Mouse (Mus musculus): ENCODE results near the gene Lama1.

DNA sequence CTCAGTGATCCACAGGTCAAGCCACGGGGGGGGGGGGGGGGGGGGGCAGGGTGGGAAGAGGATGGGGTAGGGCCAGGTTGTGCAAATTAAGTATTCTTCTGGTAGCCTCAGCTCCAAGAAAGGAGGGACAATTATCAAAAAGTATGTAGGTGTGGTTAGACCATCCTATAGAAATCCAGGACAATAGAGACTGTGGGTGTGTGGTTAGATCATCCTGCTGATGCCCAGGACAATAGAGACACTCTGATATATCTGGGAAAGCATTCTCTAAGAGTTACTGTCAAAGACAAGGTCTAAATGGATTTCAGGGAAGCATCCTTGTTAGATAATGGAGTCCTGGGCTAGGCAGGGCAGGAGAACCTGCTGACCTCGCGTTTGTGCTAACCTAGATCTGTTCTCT is 3.2 kb upstream of the Lama1 start:
- TF ChIP-seq CTCF (IDR thresholded peaks at IDR 0.05; ENCODE audit: low read depth, low read length) = no peak
- TF ChIP-seq POLR2A (IDR thresholded peaks at IDR 0.05; ENCODE audit: insufficient read depth, low read length) = no peak
